Mouse (Mus musculus): ENCODE measurements around the gene Gm14137.

DNA sequence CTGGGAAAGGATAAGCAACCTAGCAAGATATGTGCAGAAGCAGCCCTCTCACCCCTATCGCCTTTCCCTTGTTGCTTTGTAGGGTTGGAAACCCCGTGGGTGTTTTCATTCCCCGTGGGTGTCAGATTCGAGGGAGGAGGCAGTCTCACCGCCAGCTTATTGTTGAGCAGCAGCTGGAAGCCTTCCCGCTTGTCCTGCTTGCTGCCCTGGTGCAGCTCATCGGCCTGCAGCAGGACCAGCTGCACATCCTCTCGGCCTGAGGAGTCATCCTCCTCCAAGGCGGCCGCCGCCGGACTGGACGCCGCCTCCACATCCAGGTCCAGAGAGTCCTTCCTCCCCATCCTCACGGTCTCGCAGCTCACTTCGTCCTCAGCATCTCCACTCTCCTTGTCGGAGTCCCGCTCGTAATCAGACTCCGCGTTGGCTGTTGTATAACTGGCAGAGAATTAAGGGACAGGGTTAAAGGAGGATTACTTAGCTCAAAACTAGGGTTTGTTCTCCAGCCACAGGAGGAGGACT lies 27.1 kb upstream of the Gm14137 start:
- TF ChIP-seq TAL1 (IDR thresholded peaks at IDR 0.05; ENCODE audit: low read length): no peak
- TF ChIP-seq GATA1 (IDR thresholded peaks at IDR 0.05; ENCODE audit: low read length): no peak

Measured in erythroblast, embryonic 14.5 days (primary cell).